Mouse (Mus musculus) adrenal gland (tissue): ENCODE results near the gene Efcab5.

Source experiments
- microRNA-seq, 2 experiments: library from miRNA; unstranded; fragments of <30 nt; microRNA quantifications; one replicate each; pipeline ENCODE4; 2019

The Efcab5 gene

Small RNA genes within 50 kb of the gene (microRNA-seq; reads per million reads assigned to microRNA genes)
- 2,352 to 4,670 reads per million in 2 experiments for gene Mir423
